Mouse (Mus musculus) retina, postnatal 7 days (tissue): ENCODE results near the gene Elf2.
"Not testable (repeated sequence)": the region's sequence is repeated elsewhere in the genome, so short reads cannot be mapped to it uniquely, and the experiment has no call there.

Experiments
- DNase-seq: peaks from one replicate; pipeline ENCODE4 v3.0.0-alpha.2; 2012; ENCODE audit warnings: low read depth, low spot score

The Elf2 gene

GRCm38 (mm10) chr3:51233918-51234751 lies 106.3 kb downstream of the Elf2 start:
- peak; percentile 84 for DNase-seq

DNA sequence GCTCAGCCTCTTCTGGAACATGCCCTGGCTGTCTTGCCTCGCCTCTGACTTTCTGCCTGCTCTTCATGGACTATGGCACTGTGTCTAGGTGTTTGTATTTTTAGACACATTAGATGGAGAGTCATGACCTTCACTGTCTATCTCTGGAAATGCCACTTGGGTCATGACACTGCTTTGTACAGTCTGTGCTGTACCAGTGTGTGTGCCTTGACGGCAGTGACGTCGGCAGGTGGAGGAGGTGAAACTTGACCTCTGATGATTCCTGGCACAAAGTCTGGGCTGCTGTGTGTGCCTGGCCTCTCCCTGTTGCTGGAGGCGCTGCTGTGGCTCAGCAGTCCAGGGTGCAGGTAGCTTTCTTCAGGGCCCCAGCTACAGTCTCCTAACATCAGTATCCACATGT lies 107.0 kb downstream of the Elf2 start:
- DNase-seq = no peak

DNA sequence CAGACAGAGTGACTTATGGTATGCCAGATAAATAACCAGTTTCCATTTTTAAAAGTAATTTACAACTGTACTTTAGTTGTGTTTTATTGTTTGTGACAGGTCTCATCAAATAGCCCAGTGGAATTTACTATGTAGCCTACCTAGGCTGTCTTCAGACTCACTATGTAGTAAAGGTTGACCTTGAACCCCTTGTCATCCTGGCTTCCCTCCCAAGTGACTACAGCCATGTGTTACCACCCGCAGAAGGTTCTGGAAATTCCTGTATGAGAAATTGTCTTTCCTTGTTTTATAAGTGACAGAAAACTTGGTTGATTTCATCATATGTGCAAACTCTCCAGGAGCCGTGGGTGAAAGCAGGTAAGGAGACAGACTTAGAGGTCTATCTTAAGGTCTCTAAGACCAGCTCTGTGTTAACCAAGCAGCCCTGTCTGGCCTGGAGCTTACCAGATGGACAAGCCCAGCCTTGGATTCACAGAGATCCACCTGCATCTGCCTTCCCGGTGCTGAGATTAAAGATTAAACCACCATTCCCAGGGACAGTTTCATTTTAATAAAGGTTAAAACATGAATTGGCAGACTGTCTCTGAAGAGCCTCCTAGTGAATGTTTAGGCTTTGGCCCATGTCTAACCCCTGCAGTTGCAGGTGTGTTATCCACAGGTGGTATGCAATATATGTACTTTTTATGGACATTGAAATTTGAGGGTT lies 108.1 kb downstream of the Elf2 start:
- DNase-seq = no peak

GRCm38 (mm10) chr3:51231499-51231898 lies 109.0 kb downstream of the Elf2 start:
- no peak for DNase-seq

- no peak for DNase-seq
Observed at GRCm38 (mm10) chr3:51230886-51231285, 109.6 kb downstream of the Elf2 start.

DNA sequence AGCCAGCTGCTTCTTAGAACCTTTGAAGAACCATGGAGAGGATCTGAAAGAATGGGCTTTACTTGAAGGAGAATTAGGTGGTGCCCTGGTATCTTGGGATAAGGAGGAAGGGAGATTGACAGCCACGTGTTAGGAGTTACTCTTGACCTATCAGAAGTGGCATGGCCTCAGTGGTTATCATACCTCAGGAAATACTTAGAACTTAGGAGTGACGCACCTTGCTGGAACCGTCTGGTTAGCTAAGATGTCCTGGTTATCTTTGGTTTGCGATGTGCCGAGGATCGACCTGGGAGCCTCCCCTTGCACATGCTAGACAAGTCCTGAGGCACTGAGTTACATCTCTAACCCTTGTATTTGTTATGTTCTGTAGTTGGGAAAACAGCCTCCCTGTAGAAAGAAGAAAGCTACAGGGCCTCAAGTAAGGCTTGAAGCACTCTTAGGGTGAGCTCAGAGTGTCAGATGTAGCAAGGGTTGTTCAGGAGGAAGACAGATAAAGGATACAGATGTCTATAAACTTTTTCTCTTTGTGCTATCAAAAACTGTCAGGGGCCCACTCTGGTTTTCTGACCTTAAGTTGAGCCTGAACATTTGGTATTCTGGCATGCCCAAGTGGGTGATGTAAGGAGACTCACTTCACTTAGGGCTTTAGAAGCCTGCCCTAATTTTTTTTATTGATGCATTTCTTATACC lies 110.2 kb downstream of the Elf2 start:
- DNase-seq = no peak

- no peak for DNase-seq
Observed at GRCm38 (mm10) chr3:51229226-51229625, 111.2 kb downstream of the Elf2 start.

GRCm38 (mm10) chr3:51228821-51229205 lies 111.7 kb downstream of the Elf2 start:
- no peak for DNase-seq

DNA sequence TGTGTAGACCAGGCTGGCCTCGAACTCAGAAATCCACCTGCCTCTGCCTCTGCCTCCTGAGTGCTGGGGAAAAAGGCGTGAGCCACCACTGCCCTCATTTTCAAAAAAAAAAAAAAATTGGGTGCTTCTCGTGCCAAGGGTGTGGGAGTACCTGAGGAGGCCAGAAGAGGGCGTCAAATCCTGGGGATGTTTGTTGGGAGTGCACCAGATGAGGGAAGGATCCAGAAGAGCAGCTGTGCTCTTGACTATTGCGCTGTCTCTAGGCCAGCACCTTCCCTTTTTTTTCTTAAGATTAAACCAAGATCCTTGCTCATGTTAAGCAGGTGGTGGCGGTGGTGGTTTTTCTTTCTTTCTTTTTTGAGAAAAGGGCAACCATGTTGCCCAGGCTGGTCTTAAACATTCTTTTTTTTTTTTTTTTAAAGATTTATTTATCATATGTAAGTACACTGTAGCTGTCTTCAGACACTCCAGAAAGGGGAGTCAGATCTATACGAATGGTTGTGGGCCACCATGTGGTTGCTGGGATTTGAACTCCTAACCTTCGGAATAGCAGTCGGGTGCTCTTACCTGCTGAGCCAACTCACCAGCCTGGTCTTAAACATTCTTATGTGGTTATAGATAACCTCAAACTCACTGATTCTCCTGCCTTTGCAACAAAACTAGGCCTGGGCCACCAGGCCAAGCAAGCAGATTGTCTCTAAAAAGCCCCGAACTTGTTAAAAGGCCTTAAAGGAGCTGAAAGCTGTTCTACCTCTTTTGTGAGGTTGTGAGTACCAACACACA lies 112.2 kb downstream of the Elf2 start:
- no peak for DNase-seq

GRCm38 (mm10) chr3:51226601-51227000 lies 113.9 kb downstream of the Elf2 start:
- DNase-seq = no peak

- DNase-seq = no peak
Observed at GRCm38 (mm10) chr3:51225979-51226378, 114.5 kb downstream of the Elf2 start.

DNA sequence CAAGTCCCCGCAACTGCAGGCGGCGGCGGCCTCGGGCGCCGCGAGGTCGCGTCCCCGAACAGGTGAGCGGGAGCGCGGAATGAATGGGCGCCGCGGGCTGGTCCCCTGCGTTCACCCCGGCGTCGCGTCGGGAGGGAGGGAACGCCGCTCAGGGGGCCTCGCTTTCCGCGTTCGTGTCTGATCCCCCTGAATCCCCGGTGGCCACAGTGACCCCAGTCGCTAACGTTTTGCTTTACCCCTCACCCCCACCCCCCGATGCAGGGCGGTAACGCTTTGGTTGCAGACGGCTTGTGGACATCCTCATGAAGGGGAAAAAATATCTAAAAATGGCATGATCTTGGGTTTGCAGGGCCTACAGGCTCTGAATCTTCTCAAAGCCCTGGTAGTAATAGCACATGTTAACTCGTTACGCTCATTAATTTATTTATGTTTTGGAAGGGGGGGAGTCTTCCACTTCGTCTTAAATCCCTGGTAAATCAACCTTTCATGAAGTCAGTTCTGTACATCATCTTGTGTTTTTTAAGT lies 115.2 kb downstream of the Elf2 start:
- no peak for DNase-seq

- DNase-seq = peak; percentile 88
Observed at GRCm38 (mm10) chr3:51224363-51225225, 115.9 kb downstream of the Elf2 start, which contains the start of gene Noct. TSS of gene Noct (plus strand) at chr3:51224447.

GRCm38 (mm10) chr3:51223556-51223955 lies 116.9 kb downstream of the Elf2 start:
- no peak for DNase-seq

DNA sequence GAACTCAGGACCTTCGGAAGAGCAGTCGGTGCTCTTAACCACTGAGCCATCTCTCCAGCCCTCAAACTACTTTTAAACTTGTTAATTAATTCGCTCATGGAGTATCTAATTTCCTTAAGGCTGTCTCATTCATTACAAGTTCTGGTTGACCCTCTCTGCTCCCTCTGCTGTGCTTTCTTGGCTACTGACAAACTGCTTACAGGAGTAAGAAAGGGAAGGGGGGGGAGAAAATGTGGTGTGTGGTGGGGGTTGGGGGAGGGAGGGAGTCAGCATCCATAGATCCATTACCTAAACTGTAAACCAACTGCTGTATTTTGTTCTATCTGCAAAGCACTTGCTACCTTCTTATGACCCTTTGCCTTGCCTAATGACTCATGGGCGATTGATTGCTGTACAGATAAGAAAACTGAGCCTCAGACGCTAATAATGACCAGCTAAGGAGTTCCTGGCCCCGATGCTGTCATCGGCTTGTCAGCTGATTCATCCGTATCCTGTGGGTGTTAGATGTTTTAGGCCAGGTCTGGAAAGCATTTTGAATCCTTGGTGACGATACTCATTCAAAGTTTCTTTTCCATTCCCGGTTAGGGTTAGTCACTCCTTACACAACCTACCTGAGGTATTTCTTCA lies 117.5 kb downstream of the Elf2 start:
- no peak for DNase-seq

DNA sequence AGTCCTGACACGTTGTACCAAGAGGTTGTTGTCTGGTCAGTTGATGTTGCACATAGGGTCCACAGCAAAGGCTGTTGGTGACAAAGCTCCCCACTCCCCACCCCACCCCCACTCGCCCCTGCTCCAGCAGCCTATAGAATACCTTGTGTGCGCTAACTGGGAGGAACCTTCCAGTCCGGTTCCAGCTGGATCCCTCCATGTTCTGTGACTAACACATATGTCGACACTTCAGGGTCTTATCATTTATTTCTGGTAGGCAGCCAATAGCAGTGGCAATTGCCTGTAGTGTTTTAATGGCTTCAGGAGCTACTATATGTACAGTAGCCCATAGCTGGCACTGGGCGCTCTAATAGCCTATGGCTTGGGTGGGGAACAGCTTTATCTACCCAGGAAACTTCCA lies 118.2 kb downstream of the Elf2 start:
- DNase-seq = no peak

- DNase-seq = no peak
Observed at GRCm38 (mm10) chr3:51221847-51222246, 118.6 kb downstream of the Elf2 start.

DNA sequence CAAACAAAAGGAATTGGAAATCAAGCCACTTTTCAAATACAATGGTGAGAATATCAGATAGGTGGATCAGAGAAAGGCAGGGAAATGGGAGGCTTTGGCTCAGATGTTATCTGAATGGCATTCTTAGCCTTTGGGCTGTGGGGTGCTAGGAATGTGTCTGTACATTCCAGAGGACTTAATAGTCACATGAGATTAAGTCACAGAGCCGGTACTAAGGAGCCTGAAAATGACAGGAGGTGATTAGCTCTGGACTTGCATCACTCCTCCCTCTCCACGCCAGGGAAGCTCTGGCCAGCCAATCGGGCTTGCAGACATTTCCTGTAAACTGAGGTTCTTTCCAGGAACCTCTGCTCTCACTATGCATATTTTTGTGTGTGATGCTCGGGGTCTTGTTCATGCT lies 119.6 kb downstream of the Elf2 start:
- no peak for DNase-seq

DNA sequence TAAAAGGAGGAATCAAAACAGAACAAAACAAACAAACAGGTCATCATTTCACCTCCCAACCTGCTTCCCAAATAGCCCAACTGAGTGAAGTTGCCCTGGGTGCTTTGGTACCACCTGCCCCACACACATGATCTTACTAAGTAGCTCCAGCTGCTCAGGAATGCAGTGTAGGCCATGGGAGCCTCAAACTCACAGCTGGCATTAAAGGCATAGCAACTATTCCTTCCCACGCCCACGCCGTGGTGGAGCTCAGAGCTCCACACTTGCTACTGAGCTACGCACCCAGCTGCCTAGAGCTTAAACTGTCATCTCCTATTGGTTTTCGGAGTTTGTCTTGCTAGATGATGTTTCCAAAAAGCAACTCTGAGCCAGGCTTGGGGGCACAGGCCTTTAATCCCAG lies 121.2 kb downstream of the Elf2 start:
- DNase-seq = no peak

GRCm38 (mm10) chr3:51218385-51218784 lies 122.1 kb downstream of the Elf2 start:
- DNase-seq = not testable (repeated sequence)
